Mouse (Mus musculus) erythroblast, embryonic 14.5 days (primary cell): ENCODE measurements around the gene Acrv1.

Experiments used
- GATA1 ChIP-seq: IDR thresholded peaks from 2 replicates; pipeline ENCODE4 v1.6.1; 2012; ENCODE audit warnings: low read length, inconsistent platforms, mixed read lengths
- TAL1 ChIP-seq: IDR thresholded peaks from 3 replicates; pipeline ENCODE4 v1.6.1; 2012; ENCODE audit warnings: low read length, inconsistent platforms, mixed read lengths

- TF ChIP-seq GATA1 (no peak), TAL1 (no peak)
Observed at GRCm38 (mm10) chr9:36705923-36706322, 12.9 kb downstream of the Acrv1 start.
